In the genomic region with DNA sequence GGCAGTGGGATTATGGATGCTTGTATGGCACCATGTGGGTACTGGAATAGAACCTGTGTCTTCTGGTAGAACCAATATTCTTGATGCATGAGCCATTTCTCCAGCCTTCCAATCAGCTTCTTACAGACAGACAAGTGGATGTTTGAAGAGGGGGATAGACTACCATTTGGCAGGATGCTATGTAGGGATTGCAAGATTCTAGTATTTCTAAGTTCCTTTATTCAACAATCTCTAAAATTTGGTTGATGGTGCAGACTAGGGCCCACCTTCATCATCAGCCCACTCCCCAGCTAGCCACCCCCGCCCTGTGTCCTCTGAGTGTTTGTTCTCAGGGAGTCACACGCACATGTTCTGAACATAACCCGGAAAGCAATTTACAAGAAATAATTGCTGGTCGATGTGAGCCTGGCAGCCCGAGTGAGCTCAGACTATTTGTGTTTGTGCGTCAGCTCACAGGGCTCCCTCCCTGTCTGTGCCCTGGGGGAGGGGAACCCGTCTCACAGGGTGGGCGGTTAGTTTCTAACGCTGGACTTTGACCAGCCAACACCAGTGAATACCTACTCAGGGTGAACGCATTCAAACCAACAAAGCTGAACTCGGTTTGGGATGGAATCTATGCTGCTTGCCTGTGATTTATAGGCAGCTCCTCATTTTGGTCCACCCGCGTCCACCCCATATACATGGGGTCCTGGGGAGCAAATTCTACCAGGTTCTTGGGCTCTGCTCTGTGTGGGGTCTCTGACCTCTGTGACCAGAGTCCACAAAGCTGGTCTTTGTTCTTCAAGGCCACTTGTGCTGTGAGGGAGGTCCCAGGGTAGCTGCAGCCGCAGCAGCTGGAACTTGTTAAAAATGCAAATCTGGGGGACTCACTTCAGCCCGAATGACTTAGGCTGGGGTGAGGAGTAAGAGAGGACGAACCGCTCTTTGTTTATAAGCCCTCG, we compare ENCODE assay signal across 9 mouse cellular contexts. TPM values are rescaled to one million over a fixed set of nuclear protein-coding genes. Genes with fewer than 3 reads are reported as not detected.
DNase-seq lines count a peak whose midpoint lies in the region; ATAC-seq and TF ChIP-seq lines count a peak whose summit lies in the region.
"Had no signal": no experiment of that assay in that cellular context is flagged by ENCODE, and none has a peak within 500 bp of the region (broad histone marks: within the 10 kb centered on the region; RNA-seq: fewer than 3 reads in every experiment).

No protein-coding gene starts in this region.

- TF ChIP-seq POLR2A in cerebellum, adult 2 months (IDR thresholded peaks at IDR 0.05; ENCODE audit: borderline replicate concordance, insufficient read depth, low read length): no peak

- H3K4me2 ChIP-seq in heart, embryonic 14.5 days (ENCODE audit: low read length): peak overlapping the region; percentile 34
- no peak overlapping the region for H3K4me2 ChIP-seq in forebrain, postnatal 0 days (ENCODE audit: low read depth)
- H3K4me2 ChIP-seq in neural tube, embryonic 11.5 days (ENCODE audit: low read depth): peak overlapping the region; percentile 23

- peaks cover 37 to 55% of the 10 kb centered on the region in 2 experiments for H3K4me1 ChIP-seq in heart, embryonic 14.5 days (ENCODE audit: control insufficient read depth in 2 of 2, insufficient read depth in 2 of 2, low read length in 2 of 2)
- H3K4me1 ChIP-seq in forebrain, postnatal 0 days (ENCODE audit: insufficient read depth): peaks cover 31% of the 10 kb centered on the region
- peaks cover 40% of the 10 kb centered on the region for H3K4me1 ChIP-seq in neural tube, embryonic 11.5 days (ENCODE audit: control insufficient read depth, insufficient read depth, low read length)
- H3K4me1 ChIP-seq in cerebellum, adult 2 months (ENCODE audit: control insufficient read depth, insufficient read depth, low read length): peaks cover 4% of the 10 kb centered on the region

- no peaks in the 10 kb centered on the region for H3K9me3 ChIP-seq in heart, embryonic 14.5 days (ENCODE audit: control insufficient read depth, low read length)
- H3K9me3 ChIP-seq in forebrain, postnatal 0 days (ENCODE audit: low read length): no peaks in the 10 kb centered on the region
- no peaks in the 10 kb centered on the region for H3K9me3 ChIP-seq in neural tube, embryonic 11.5 days (ENCODE audit: control insufficient read depth, low read length)
- H3K9me3 ChIP-seq: megakaryocyte, embryonic 14.5 days had no signal

- intact Hi-C loops in heart, postnatal 14 days (cut with DNase I): no loop called here

- peak overlapping the region; percentile 82 to 89 for H3K27ac ChIP-seq in heart, embryonic 14.5 days (replicated peaks in 1 of 2; ENCODE audit: control insufficient read depth in 1 of 2, insufficient read depth in 1 of 2, low read depth in 2 of 2, low read length in 2 of 2)
- H3K27ac ChIP-seq in forebrain, postnatal 0 days (ENCODE audit: low read depth, low read length): peak overlapping the region; percentile 52
- H3K27ac ChIP-seq in neural tube, embryonic 11.5 days (ENCODE audit: low read depth, low read length): peak overlapping the region; percentile 85
- no peak overlapping the region for H3K27ac ChIP-seq in cerebellum, adult 2 months (ENCODE audit: insufficient read depth, low read length)

- H3K9ac ChIP-seq in heart, embryonic 14.5 days (ENCODE audit: low read length): peak overlapping the region; percentile 58
- H3K9ac ChIP-seq in forebrain, postnatal 0 days: 0 out of 2 replicates have a peak overlapping the region, but pooled peaks have one; percentile 18
- peak overlapping the region; percentile 12 for H3K9ac ChIP-seq in neural tube, embryonic 11.5 days (ENCODE audit: low read length)

- H3K36me3 ChIP-seq in heart, embryonic 14.5 days (ENCODE audit: control insufficient read depth, insufficient read depth, low read length): no peaks in the 10 kb centered on the region
- no peaks in the 10 kb centered on the region for H3K36me3 ChIP-seq in forebrain, postnatal 0 days (ENCODE audit: insufficient read depth)
- H3K36me3 ChIP-seq in neural tube, embryonic 11.5 days (ENCODE audit: control insufficient read depth, insufficient read depth, low read length): no peaks in the 10 kb centered on the region

- 15% methylated on average over 18 of the region's 18 CpGs for WGBS in heart, embryonic 14.5 days
- 4% methylated on average over 18 of the region's 18 CpGs for WGBS in forebrain, postnatal 0 days
- WGBS in neural tube, embryonic 11.5 days: 3% methylated on average over 18 of the region's 18 CpGs
- WGBS in cerebellum, adult 2 months: 42% methylated on average over 18 of the region's 18 CpGs

- no peak for ATAC-seq in heart, embryonic 14.5 days (ENCODE audit: insufficient number of reproducible peaks, insufficient read depth, low FRiP score, low read depth)
- peak; percentile 7; the same call in 1 of the 2 replicates for ATAC-seq in forebrain, postnatal 0 days
- ATAC-seq in neural tube, embryonic 11.5 days (ENCODE audit: insufficient read depth, low FRiP score, low TSS enrichment): peak; percentile 58

- TF ChIP-seq CTCF in forebrain, postnatal 0 days (IDR thresholded peaks at IDR 0.05; ENCODE audit: low read depth): no peak
- no peak for TF ChIP-seq CTCF in cerebellum, adult 2 months (IDR thresholded peaks at IDR 0.05; ENCODE audit: borderline replicate concordance, insufficient read depth, low read depth, low read length)

- no peaks in the 10 kb centered on the region for H3K27me3 ChIP-seq in heart, embryonic 14.5 days (ENCODE audit: control insufficient read depth, insufficient read depth, low read length)
- no peaks in the 10 kb centered on the region for H3K27me3 ChIP-seq in forebrain, postnatal 0 days (ENCODE audit: insufficient read depth, low read length)
- no peaks in the 10 kb centered on the region for H3K27me3 ChIP-seq in neural tube, embryonic 11.5 days (ENCODE audit: control insufficient read depth, insufficient read depth, low read length)
- no peaks in the 10 kb centered on the region for H3K27me3 ChIP-seq in cerebellum, adult 2 months (ENCODE audit: control insufficient read depth, insufficient read depth, low read length)

- DNase-seq in heart, postnatal 14 days: no peak
- peak; percentile 45 for DNase-seq in forebrain, postnatal 0 days
- peak; percentile 81 for DNase-seq in kidney, postnatal 14 days
- DNase-seq in neural tube, embryonic 11.5 days (ENCODE audit: low spot score): peak; percentile 81
- DNase-seq in thymus, postnatal 0 days (ENCODE audit: low spot score): no peak
- DNase-seq in lung, adult 18-20 months: no peak
- DNase-seq in cerebellum, adult 2 months: no peak

- no peak overlapping the region for H3K4me3 ChIP-seq in heart, embryonic 14.5 days (ENCODE audit: control insufficient read depth in 1 of 2, insufficient read depth in 1 of 2, low read depth in 1 of 2, low read length in 2 of 2)
- no peak overlapping the region for H3K4me3 ChIP-seq in forebrain, postnatal 0 days (ENCODE audit: low read depth, low read length)
- H3K4me3 ChIP-seq in neural tube, embryonic 11.5 days (ENCODE audit: low read depth, low read length): no peak overlapping the region
- H3K4me3 ChIP-seq in cerebellum, adult 2 months (replicated peaks; ENCODE audit: insufficient read depth, low read depth, low read length): no peak overlapping the region
- H3K4me3 ChIP-seq: megakaryocyte, embryonic 14.5 days had no signal

RNA-seq across cellular contexts. Expression of a gene that starts 20.6 kb away (rescaled TPM):
- 1.1 and 2.0 TPM in 2 replicates for polyA plus RNA-seq in heart, embryonic 14.5 days (2014; fragmentation: Nextera tagmentation; extraction: Ambion mirVana)
- not detected for total RNA-seq in heart, postnatal 14 days (2021)
- 1.9 TPM in 1 of 2 replicates, not detected in the other for total RNA-seq in forebrain, postnatal 0 days (2014; rRNA removed)
- polyA plus RNA-seq in forebrain, postnatal 0 days (2015; fragmentation: Nextera tagmentation; extraction: Ambion mirVana): 3.0 and 4.9 TPM in 2 replicates
- polyA plus RNA-seq in neural tube, embryonic 11.5 days (2014; fragmentation: Nextera tagmentation; extraction: Ambion mirVana): 2.7 and 4.3 TPM in 2 replicates
- polyA plus RNA-seq in thymus, postnatal 0 days (2015; fragmentation: Nextera tagmentation; extraction: Ambion mirVana): not detected in 2 replicates
- 0.36 and 0.73 TPM in 2 replicates for polyA plus RNA-seq in cerebellum, adult 2 months (2012; rRNA removed)

RNA-seq across cellular contexts. Expression of a gene that starts 34.7 kb away (rescaled TPM):
- 47.4 and 48.9 TPM in 2 replicates for polyA plus RNA-seq in heart, embryonic 14.5 days (2014; fragmentation: Nextera tagmentation; extraction: Ambion mirVana)
- total RNA-seq in heart, postnatal 14 days (2021): 10 to 100 TPM; 41.1 TPM
- 21.6 and 22.3 TPM in 2 replicates for total RNA-seq in forebrain, postnatal 0 days (2014; rRNA removed)
- 59.5 and 66.0 TPM in 2 replicates for polyA plus RNA-seq in forebrain, postnatal 0 days (2015; fragmentation: Nextera tagmentation; extraction: Ambion mirVana)
- polyA plus RNA-seq in neural tube, embryonic 11.5 days (2014; fragmentation: Nextera tagmentation; extraction: Ambion mirVana): 48.5 and 55.3 TPM in 2 replicates
- 49.4 and 50.9 TPM in 2 replicates for polyA plus RNA-seq in thymus, postnatal 0 days (2015; fragmentation: Nextera tagmentation; extraction: Ambion mirVana)
- 15.9 and 16.8 TPM in 2 replicates for polyA plus RNA-seq in cerebellum, adult 2 months (2012; rRNA removed)

RNA-seq across cellular contexts. Expression of a gene that starts 44.2 kb away (rescaled TPM):
- polyA plus RNA-seq in heart, embryonic 14.5 days (2014; fragmentation: Nextera tagmentation; extraction: Ambion mirVana): 57.7 and 68.5 TPM in 2 replicates
- total RNA-seq in heart, postnatal 14 days (2021): 10 to 100 TPM; 12.7 to 13.9 TPM
- 24.1 and 38.5 TPM in 2 replicates for total RNA-seq in forebrain, postnatal 0 days (2014; rRNA removed)
- polyA plus RNA-seq in forebrain, postnatal 0 days (2015; fragmentation: Nextera tagmentation; extraction: Ambion mirVana): 37.5 and 46.4 TPM in 2 replicates
- 51.3 and 51.7 TPM in 2 replicates for polyA plus RNA-seq in neural tube, embryonic 11.5 days (2014; fragmentation: Nextera tagmentation; extraction: Ambion mirVana)
- 7.1 and 7.3 TPM in 2 replicates for polyA plus RNA-seq in thymus, postnatal 0 days (2015; fragmentation: Nextera tagmentation; extraction: Ambion mirVana)
- polyA plus RNA-seq in cerebellum, adult 2 months (2012; rRNA removed): 7.0 and 8.3 TPM in 2 replicates

Comparison
In these comparisons a context has a peak if more than half of its experiments do, and no peak if none do; other contexts are left out.
1. DNase-seq: peak in forebrain, postnatal 0 days (single experiment), kidney, postnatal 14 days (single experiment) and neural tube, embryonic 11.5 days (single experiment); none in heart, postnatal 14 days (0 of 2), thymus, postnatal 0 days (single experiment), lung, adult 18-20 months (0 of 2) and cerebellum, adult 2 months (0 of 2).
2. Peak in every context shown above with its lines, with median percentiles within 50 percentile points of each other: H3K9ac ChIP-seq.